Mouse (Mus musculus): ENCODE measurements around the gene Ryr1. TPM values are rescaled to one million over a fixed set of nuclear protein-coding genes. Genes with fewer than 3 reads are reported as not detected.
"Not testable (repeated sequence)": the region's sequence is repeated elsewhere in the genome, so short reads cannot be mapped to it uniquely, and the experiment has no call there.

Ryr1 gene
- total RNA-seq, 2 experiments from 2014 or later: 0.07 to 0.13 TPM

DNA sequence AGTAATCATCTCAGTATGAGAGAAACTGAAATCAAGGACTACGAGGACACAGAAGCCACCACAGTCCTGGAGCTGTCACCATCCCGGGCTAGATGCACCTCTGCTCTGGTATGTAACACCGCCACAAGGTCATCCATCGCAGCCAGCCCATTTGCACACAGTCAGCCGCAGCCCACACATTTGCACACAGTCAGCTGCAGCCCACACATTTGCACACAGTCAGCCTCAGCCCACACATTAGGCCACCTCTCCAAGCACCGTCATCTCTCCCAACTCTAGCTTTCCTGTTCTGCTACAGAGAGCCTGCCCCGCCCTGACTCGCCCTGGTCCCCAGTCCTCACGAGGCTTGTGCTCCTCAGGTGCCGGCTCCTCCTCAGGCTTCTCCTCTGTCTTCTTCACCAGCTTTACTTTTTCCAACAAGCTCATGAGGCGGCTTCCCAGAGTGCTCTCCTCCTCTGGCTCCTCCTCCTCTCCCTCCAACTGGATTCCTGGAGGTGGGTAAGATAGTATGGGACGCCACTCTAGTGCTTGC is 45.5 kb downstream of the Ryr1 start:
- no peak for DNase-seq

DNA sequence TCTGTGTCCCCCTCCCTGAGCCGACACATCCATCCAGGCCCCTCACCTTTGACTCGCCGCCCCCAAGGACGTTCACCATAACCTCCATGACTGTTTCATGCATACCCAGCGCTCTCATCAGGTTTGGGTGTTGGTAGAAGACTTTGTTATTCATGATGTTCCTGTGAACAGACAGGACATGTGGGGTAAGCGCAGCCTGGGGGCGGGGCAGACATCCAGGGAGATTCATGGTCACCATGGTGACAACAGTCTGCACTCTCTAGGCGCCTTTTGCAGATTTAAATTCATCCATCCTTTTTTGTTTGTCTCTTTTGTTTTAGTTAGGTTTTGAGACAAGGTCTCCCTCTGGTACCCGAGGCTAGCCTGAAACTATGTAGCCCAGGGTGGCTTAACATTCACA is 48.0 kb downstream of the Ryr1 start:
- no peak for DNase-seq

DNA sequence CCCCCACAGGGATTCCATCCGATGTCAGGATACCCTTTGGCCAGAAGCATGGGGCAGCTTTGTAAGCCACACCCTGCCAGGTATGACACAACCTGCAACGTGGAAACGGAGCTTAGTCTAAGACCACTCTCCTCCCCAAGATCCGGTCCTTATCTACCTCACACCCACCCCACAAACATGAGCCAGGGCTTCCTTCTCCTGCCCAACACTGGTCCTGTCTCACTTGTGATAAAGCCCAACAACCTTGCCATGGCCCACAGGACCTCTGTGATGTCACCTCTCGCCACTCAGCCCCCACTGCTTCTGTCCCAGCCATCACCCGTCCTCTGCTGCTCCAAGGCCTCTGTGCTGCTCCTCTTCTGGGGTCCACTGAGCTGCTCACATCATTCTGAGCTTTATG is 49.8 kb downstream of the Ryr1 start:
- no peak for DNase-seq

DNA sequence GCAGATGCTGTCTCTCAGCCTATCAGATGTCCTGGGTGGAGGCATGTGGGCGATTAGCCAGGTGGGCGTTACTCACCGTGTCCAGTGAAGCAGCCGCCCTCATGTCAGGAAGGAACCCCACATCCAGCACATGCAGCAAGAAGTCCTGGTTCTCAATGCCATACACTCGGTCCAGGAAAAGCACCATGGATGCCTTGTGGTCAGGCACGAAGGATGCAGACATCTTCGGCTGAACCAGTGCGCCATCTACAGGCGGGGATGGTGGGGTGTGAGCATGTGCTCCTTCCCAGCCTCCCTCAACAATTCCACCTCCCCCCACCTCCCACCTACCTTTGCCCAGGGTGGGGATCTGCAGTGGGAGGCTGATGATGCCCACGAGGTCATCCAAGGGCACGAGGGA is 52.3 kb downstream of the Ryr1 start:
- DNase-seq: peak in 1 of 2 experiments; percentile 17

DNA sequence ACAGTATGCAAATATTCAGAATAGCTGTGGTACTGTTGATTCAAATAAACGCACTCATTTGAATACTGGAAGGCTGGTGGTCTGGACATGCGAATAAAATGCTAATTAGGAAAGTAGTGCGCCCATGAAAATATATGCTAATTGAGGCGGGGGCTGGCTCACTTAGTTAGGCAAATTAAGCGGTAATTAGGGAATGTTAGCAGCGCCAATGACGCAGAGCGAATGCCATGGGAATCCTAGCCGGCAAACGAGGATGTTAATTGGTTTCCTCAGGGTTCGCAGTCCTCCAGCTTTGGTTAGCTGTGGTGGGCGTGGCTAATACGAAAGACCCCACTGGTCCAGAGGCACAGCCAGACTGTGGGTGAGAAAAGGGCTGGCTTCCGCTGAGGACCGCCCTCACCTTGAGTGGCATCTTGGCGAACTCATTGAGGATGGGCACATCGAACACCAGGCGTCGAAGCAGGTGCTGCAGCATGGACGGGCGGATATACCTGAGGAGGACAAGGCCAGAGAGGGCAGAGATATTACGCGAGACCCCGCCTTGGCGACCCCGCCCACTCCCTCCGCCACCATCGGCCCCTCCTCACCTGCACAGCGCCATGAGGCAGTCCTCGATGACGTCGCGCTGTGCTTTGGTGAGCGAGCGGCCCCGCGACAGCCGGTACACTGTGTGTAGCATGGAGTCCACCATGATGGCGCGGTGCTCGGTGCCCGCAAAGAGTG is 53.6 kb downstream of the Ryr1 start:
- DNase-seq: no peak

DNA sequence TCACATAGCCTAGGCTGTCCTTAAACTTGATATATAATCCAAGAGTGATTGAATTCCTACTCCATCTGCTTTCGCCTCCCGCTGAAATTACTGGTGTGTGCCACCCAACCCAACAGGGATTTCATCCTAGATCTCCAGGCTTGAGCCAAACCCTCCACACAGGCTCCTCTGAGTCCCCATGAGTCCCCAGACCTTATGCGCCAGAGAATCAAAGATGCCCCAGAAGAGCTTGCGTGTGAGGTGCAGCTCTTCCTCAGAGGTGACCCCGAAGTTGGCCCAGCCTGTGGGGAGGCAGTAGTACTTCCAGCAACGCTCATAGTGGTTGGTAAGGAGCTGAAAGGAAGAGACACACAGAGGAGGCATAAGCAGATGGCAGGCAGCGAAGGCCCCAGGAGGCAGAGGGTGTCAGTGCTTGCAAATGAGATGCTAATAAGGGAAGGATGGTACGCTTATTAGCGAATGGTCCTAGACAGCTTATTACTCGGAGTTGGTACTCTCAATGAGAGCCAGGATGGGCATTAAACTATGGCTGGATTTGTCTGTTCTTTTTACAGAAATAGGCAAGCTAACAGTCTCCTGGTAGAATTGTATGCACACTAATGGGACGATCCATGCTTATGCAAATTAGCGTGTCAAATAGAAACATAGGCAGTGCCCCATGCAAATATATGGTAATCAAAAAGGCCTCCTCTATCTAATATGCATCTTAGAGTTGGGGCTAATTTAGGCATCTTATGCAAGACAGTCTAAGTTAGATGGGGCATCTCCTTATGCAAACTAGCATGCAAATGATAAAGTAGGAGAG is 54.4 kb downstream of the Ryr1 start:
- no peak for DNase-seq

DNA sequence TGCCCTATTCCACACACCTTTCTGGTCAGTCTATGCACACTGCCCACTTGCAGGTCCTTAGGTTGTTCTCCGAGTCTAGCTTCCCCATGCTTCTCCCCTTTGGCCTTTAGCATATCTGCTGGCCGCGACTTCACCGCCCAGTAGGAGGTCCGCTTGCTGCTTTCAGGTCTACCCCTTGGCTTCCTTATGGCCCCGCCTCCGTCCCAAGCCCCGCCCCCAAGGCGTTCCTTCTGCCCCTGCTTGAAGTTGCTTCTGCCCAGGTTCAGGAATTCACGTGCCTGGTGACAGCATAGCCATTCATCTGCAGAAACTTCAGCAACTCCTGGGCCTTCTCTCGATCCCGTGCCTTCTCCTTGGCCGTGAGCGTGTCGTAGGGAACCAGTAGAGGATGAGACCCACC is 57.2 kb downstream of the Ryr1 start:
- DNase-seq: no peak

DNA sequence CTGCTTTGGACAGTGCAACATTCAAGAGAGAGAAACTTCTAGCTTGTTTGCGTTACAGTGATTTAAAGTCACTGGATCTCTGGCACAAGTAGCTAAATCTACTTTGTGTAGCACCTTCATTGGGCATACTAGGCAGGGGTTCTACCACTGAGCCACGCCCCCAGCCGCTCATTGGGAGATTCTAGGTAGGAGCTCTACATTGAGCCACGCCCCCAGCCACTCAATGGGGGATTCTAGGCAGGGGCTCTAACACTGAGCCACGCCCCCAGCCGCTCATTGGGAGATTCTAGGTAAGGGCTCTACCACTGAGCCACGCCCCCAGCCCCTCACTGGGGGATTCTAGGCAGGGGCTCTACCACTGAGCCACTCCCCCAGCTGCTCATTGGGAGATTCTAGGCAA is 61.5 kb downstream of the Ryr1 start:
- DNase-seq: not testable (repeated sequence)

DNA sequence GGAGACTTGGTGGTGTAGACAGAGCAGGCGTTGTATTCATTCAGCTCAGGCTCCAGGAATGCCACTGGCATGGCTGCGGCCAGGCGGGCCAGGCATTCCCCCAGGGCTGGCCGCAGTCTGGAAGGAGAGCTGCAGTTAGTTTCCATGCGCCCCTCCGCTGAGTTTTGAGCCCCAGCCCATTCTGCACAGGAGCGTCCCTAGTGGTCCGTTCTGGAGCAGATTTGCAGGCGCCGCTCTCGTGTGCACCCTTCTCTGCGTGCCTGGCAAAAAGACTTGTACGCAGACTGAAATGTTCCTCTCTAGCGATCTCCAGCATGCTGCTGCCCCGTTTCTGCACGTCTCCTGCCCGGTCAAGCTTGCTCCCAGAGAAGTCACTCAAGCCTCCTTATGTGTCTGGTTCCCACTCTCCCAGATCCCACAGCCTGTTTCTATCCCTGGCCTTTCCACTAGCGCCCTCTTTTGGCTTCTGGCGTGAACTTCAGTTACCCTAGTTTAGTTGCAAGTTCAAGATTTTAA is 63.4 kb downstream of the Ryr1 start:
- DNase-seq: peak in 1 of 2 experiments; percentile 20

DNA sequence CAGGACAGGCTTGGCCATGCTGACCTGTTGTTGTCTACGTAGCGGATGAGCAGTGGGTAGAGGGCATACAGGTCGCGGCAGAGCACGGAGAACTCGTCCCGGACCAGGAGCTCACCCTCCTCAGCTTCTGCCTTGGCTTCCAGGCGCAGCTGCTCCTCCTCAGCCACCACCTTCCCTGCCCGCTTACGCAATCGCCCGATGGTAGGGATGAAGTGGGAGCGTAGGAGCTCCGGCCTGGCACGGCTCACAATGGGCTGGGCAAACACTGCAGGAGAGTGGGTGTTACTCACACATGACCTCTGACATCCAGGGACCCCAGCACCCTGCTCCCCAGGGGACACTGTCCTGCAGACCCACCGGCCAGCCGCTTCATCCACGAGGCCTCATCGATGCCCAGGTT is 65.5 kb downstream of the Ryr1 start:
- DNase-seq: no peak

DNA sequence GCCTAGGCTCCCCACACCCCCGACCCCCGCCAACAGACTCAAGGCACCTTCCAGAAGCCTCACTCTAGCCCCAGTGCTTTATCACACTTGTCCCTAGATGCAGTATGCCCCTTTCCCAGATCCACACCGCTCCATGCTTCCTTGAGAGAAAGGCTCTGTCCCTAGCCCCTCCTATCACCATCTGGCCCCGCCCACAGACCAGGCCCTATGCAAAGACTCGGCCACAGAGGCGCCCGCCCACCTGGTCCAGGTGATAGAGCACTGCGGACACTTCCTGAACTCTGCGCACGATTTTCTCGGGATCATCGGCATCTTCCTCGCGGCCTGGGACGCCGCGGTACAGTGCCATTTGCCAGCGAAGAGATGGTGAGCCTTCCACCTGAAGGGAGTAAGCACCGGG is 72.2 kb downstream of the Ryr1 start:
- no peak for DNase-seq

DNA sequence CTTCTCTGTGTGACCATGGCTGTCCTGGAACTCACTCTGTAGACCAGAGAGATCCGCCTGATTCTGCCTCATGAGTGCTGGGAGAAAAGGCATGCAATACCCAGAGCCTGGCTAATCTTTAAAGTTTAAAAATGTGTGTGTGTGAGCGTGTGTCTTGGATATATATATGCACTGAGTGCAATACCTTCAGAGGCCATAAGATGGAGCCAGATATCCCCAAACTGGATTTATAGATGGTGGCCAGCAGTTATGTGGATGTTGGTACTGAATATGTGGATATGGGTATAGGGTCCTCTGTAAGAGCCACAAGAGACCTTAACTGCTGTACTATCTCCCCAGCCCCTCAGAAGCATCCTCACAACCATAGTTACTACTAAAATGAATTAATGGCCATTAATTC is 74.2 kb downstream of the Ryr1 start:
- DNase-seq: peak in 1 of 2 experiments; percentile 15

DNA sequence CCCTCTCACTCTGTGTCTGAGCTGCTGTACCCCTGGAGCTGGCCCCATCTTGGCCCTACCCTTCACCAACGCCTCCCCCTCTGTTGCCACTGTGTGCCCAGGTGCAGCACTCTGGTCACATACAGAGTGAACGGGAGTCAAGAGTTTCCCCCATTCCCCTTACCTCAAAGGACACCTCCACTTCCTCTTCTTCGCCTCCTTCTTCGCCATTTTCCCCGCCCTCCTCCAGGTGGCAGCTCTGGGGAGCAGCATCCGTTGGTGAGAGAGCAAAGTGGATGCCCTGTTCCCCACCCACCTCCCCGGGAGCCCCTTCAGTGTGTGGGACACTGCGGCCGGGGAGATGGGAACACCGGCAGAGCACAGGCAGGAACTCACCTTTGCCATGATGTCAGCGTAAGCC is 76.4 kb downstream of the Ryr1 start:
- DNase-seq: no peak

DNA sequence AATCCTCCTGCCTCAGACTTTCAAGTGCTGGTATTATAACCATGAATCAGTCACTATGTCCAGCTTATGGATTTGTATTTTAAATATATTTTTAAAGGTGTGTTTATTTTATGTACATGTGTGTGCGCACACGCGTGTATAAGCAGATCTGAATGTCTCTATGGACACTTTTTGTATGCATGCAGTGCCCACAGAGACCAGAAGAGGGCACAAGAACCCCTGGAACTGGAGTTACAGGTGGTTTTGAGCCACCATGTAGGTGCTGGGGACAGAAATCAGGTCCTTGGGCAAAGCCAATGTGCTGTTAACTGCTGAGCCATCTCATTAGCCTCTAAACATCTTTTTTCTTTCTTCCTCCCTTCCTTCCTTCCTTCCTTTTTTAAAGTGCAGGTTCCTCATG is 76.9 kb downstream of the Ryr1 start:
- no peak for DNase-seq

DNA sequence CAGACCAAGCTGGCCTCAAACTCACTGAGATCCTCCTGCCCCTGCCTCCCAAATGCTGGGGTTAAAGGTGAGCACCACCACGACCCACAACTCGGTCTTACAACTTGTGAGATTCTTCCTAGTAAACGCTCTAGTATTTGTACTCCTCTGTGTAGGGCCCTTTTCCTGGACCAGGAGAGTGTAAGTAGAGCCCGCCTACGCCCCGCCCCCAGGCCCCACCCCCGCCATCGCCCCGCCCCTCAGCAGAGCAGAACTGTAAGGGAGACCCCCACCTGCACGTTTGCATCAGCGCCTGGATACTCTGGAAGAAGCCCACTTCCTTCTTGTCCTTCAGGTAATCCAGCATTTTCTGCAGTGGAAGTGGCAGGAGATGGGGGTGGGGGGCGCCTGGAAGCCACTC is 78.4 kb downstream of the Ryr1 start:
- no peak for DNase-seq

DNA sequence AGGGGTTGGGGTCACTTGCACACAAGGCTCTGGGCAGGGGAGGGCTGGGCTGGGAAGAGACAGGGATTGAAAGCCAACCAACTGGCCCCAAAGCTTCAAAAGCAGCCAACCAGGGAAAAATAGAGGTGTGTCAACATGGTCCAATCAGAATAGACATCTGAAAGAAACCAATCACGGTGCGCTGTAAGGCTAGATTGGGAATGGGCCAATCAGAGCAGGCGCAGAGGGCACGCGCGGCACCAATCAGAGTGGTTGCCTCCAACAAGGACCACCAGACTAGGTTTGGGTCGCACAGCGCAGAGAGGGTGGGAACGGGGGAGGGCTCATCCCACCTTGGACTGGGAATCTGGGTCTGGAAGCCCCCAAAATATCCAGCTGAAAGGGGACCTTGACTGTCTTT is 80.7 kb downstream of the Ryr1 start:
- no peak for DNase-seq

DNA sequence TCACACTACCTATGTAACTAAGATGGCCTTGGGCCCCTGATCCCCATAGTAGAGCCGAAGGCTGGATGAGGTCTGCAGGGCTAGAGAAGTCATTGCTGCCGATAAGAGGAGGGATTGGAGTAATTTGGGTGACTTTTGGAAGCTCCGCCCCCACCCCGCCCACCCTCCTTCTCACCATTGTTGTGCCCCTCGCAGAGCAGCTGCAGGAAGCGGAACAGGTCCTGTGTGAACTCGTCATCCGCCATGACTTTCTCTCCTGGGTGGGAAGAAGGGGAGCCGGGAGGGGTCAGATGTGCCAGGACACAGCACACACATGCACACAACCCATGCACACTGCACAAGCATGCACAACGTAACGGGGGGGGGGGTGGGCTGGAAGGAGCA is 81.3 kb downstream of the Ryr1 start:
- DNase-seq: no peak

DNA sequence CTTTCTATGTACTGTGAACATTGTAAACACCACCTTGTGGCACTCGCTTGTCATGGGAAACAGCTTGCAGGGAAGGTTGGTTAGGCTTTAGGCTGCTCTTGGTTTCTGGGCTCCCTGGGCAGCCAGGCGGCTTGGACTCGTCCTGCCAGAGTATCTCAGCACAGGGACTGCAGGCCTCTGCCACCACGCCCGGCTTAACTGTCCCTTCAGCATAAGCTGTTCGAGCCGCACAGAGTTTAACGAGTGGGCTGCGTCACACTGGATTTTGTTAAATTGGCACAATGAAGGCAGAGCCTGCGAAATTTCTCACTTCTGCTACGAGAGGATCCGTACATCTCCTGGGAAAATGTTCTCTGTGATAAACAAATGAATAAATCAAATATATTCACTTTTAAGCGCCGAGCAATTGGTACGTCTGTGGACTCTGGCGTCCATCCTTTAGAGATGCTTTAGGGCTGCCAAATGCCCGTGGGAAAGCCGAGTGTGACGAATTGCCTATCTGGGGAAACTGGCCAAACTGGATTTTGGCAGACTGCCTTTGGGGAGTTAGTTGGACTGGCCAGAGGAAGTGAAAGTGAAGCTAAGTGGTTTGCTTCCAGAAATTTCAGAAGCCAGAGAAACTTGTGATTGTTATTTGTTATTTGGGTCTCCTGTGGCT is 81.8 kb downstream of the Ryr1 start:
- DNase-seq: peak; percentile 85 to 87

DNA sequence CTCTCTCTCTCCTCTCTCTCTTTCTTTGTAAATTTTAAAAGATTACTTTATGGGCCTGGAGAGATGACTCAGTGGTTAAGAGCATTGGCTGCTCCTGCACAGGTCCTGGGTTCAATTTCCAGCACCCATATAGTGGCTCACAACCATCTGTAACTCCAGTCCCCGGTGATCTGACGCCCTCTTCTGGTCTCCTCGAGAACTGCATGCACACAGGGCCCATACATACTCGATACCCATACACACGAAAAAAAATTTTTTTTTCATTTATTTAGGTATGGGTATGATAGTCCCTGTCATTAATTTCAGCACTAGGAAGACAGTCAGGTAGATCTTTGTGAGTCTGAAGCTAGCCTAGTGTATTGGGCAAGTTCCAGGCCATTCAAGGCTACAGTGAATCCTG is 83.8 kb downstream of the Ryr1 start:
- no peak for DNase-seq

DNA sequence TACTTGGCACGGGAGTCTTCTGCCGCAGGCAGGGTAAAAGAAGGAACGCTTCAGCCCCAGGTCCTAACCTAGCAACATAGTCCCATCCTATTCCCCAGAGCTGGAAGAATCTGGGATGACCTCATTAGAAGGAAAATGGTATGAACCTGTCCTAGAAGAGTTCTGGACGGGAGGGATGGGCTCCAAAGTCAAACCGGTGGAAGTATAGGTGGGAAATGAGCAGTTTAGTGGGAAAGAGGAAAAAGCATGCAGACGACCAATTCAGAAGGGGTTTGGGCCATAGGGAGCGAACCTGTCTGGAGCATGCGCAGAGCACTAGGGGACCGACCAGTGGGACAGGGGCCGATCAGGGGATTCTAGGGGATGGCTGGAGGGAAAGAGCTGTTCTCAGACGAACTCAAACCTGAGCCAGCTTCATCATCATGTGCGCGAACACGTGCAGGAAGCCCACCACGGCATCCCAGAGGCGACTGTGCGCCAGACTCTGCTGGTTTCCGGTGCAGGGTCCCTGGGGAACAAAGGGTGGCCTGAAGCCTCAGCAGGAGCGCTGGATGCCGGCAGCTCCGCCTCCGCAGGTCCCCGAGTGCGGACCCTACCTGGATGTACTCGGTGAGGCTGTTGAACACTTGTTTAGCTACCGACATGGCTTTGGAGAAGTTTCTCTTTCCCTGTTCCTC is 84.9 kb downstream of the Ryr1 start:
- DNase-seq: peak; percentile 28

DNA sequence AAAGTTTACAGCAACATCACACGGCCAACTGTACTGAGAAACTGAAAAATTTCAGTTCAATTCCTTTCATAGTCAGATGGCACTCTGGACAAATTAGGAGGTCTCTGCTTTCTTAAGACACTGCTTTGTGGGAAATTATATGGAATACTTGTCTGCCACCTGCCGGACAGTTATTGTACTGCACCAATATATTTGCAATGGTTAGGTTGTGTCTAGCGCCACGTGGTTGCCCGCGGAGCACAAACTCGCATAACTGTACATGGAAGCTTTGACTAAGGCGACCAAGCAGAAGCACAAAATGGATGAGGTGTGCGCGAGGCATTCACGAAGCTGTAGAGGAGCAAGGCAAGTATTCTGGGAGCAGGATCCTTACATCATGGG is 85.4 kb downstream of the Ryr1 start:
- DNase-seq: peak; percentile 85 to 95

DNA sequence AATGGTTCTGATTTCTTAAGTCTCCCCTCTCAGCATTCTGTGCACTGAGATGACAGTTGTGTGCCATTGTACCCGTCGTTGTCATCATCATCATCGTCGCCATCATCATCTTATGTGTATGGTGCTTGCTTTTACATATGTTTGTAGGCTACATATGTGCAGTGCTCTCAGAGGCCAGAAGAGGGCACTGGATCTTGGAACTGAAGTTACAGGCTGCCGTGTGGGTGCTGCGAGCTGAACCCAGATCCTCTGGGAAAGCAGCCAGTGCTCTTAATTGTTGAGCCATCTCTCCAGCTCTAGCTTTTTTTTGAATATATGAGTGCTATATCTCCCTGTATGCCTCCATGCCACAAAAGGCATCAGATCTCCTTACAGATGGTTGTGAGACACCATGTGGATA is 87.7 kb downstream of the Ryr1 start:
- no peak for DNase-seq

Measured in heart, adult 18-20 months (tissue).